Mouse (Mus musculus): ENCODE measurements around the gene Myh4.

Myh4 gene

DNA sequence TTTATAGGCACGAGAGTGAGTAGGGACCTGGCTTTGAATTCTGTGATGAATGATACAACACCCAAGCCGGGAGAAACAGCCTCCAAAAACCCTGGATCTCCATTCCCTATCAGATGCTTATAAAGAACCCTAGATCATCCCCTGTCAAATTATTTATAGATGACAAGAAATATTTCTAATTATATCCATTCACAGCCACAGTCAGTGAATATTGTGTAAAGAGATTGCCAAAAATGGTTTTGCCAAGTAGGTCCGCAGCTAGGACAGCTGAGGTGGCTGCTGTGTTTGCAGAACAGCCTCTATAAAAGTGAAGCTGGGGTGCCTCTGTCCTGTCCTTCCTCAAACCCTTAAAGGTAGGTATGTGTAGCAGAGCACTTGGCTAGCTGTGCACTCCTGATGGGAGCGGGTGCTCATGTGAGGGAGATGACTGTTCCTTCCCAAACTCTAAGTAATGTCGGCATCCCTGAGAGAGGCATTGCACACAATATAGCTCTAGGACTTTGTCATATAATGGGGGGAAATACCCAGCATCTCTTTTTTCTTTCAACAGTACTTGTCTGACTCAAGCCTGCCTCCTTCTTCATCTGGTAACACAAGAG lies at the start of gene Myh4:
Gene Myh4 (plus strand): TSS at position 549 of the 599 bp plus-strand sequence.
- DNase-seq (ENCODE audit: low spot score) = no peak

DNA sequence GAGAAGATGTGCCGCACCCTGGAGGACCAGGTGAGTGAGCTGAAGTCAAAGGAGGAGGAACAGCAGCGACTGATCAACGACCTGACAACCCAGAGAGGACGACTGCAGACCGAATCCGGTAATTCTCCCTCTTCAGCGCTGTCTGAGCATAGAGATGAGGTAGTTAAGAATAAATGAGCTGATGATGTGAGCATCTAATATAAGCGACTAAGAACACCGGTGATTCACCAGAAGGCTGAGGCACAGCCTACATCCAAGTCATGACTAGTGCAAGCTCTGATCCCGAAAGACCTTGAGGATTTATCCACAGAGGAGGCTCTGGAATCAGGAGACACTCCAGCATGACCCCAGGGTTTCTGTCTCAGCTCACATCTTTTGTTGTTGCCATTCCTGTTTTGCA lies 47.5 kb upstream of the Myh4 start:
- DNase-seq (ENCODE audit: low spot score) = no peak

DNA sequence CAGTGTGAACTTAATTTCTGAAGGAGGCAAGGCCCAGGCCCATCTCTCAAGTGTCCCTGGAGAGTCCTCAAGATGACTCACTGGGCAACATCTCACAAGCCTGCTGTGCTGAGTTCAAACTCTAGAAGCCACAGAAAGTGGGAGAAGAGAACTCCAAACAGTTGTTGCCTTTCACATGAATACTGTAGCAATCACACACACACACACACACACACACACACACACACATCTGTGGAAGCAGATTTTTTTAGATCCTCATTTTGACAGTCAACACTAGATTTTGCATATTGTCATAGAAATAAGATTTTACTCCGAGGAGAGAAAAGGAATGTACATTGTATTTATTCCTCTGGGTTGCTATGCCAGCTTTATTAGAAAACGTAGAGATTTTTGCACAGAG lies 47.0 kb upstream of the Myh4 start:
- DNase-seq (ENCODE audit: low spot score) = no peak

DNA sequence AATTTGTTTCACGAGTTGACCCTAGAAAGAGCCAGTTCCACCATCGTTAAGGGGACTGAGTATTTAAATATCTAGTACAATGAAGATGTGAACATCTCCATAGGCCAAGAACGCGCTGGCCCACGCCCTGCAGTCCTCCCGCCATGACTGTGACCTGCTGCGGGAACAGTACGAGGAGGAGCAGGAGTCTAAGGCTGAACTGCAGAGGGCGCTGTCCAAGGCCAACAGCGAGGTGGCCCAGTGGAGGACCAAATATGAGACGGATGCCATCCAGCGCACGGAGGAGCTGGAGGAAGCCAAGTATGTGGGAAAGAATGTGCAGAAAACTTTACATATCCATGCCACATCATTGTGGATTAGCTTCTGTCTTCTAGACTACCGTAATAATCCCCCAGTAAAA lies 46.3 kb upstream of the Myh4 start:
- no peak for DNase-seq (ENCODE audit: low spot score)

DNA sequence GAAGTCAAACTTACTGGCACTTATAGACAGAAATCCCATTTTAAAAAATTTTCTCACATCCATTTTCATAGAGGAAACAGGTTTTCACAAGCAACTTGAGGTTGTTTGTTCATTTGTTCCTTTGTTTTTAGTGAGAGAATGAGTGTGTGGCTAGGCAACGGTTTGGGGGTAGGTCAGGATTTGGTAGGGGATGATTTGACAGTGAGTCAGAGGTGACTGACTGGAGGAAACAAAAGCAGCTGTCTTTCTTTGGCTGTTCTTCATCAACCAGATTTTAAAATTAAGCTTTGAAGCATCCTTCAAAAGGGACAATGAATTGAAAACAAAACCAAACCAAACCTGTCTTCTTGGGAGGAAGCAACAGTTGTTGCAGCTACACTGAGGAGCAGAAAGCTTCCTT lies 38.5 kb upstream of the Myh4 start:
- no peak for DNase-seq (ENCODE audit: low spot score)

DNA sequence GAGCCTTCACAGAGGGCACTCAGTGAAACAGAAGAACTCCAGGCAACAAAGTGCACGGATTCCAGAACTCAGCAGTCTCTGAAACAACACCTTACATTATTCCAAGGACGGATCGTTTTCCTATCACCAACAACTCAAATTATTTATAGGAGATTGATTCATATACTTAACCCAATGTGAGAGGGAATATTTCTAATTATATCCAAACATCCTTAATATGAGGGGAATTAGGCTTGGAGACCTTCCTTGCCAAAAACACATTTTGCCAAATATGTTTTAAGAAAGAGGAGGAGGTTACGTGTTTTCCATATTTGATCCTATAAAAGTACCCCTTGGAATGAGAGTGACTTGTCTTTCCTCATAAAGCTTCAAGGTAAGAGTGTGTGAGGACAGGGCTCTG lies 38.1 kb upstream of the Myh4 start, which contains the start of gene Myh1:
Gene Myh1 (plus strand): TSS at position 301 of the 400 bp plus-strand sequence.
- DNase-seq (ENCODE audit: low spot score) = no peak

DNA sequence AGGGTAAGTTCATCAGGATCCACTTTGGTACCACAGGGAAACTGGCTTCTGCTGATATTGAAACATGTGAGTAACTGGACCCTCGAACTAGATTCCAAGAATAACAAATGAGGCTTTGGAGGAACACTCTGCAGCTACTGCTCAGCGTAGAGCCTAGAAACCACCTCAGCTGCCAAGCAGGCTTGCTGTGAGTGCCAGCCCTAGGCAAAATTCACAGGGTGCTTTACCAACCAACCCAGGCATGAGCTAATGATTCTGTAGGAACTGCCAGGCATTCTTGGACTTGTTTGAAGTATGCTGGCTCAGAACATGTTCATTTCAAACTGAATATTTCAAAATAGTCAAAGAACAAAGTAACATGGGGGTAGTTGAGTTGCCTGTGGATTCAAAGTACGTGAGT lies 33.1 kb upstream of the Myh4 start:
- no peak for DNase-seq (ENCODE audit: low spot score)

DNA sequence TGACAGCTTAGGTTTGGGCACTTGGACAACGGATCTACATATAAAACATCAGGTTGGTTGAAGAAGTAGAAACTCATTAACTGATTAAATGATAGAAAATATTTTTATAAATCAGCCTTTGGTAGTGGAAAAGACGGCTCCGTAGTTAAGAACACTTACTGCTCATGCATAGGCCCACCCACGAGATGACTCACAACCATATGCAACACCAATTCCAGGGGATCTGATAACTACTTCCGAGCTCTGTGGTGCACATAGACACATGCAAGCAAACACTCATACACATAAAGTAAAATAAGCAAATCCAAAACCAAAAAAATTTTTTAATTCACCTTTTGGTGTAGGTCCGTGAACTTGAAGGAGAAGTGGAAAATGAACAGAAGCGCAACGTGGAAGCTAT lies 16.0 kb upstream of the Myh4 start:
- no peak for DNase-seq (ENCODE audit: low spot score)

DNA sequence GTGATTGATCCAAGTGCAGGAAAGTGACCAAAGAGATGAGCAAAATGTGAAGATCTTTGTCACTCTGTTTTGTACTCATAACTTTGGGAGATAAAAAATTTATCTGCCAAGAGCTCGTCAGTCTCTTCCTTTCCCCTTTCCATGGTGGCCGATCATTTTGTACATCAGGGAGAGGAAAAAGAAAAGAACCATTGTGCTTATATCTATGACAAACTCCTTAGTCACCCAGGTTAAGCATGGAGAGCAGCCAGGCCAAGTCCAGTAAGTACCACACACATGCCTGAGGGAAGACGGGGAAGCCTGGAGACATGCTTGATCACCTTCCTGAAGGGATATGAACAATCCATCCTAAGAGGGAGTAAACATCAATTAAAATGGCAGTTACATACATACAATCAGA lies 13.4 kb upstream of the Myh4 start:
- no peak for DNase-seq (ENCODE audit: low spot score)

DNA sequence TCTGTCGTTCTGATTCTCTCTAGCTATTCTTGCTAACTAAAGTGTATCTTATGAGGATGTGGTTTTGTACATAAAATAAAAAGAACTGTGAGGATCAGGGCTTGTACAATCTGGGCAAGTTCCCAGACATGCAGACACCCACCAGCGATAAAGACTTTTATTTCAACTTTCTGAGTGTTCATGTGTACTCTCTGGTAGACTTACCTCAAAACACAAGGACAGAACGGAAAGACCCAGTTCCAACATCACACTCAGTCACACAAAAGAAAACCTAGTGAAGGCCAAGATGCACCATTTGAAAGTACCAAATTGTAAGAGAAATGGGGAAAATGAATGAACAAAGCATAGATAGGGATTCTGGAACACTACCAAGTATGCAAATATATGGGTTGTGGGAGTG lies 9.1 kb upstream of the Myh4 start:
- DNase-seq (ENCODE audit: low spot score) = no peak

DNA sequence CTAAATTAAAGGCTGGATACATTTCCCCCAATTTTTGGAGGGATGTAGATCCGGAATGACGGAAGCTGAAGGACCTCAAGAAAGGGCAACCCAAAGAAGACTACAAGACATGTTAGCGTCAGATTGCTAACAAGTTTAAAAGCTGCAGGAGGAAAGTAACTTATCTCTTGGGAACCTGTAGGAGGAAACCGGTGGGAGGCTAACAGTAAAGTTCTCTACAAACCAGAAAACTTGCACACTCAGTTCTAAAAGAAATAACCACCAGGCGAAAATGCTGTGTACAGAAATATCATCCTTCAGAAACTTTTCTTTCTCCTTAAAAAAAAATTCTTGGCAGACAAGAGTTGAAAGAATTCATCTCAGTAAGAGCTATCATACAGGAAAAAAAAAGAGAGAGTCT lies 8.7 kb upstream of the Myh4 start:
- no peak for DNase-seq (ENCODE audit: low spot score)

DNA sequence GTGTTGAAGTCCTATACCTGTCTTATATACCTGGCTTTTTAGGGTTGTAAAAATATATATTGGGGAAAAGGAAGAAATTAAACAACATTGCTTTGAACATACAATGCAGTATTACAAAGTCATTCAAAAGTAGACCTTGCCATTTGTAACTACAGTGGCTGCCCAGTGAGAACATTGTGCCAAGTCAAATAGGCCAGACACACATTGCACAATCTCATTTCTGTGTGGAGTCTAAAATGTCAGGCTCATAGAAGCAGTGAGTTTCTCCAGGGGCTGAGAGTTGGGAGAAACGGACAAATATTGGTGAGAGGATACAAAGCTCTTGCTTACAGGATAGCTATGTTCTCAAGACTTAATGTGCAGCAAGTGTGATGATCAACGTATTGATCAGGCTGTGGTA lies 7.9 kb upstream of the Myh4 start:
- DNase-seq (ENCODE audit: low spot score) = peak; percentile 81

DNA sequence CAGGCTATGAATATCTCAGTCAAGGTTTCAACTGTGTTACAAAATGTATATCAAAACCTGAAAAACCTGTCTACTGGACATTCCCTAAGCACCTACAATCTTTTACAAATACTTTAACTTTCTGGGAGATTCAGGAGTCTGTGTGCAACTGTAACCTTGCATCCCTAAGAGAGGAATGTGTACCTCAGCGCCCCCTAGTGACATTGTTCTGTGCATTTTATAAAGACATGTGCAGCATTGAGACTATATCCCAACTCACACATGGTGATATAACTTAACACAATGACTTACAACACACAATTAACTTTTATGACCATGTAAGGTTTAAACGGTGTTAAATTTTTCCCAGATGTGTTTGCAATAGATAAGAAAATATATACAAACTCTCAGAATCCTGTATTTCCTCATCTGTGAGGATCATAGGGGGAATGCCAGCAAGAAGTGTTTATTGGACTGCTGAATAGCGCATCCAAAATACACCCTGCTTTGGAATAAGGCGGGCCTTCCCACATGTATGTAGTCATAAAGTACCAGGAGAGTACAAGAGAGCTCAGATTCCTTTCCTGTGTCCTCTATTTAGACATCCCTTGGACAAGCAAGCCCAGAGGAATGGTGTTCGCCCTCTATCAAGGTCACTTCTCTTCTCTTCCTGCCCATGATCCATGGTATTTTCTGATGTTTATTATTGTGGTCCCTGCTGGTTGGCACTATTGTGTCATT lies 2.0 kb upstream of the Myh4 start:
- peak; percentile 30 for DNase-seq (ENCODE audit: low spot score)

DNA sequence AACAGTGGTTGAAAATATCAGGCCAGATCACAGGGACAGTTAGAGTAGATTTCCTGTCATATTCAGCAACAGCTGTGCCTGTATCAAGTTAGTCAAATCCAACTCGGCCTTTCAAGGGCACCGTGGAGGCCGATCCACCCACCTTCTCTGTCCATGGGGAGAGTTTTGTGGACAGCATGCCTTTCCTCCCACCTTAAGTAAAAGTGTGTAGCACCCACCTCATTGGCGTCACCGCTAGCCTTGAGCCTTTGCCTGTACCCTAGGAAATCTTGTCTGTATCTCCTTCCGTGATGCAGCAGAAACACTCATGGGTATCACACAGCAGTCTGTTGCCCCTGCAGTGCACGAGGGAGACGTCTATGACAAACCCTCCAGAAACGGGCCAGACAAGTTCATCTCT lies 1.0 kb upstream of the Myh4 start:
- DNase-seq (ENCODE audit: low spot score) = no peak

DNA sequence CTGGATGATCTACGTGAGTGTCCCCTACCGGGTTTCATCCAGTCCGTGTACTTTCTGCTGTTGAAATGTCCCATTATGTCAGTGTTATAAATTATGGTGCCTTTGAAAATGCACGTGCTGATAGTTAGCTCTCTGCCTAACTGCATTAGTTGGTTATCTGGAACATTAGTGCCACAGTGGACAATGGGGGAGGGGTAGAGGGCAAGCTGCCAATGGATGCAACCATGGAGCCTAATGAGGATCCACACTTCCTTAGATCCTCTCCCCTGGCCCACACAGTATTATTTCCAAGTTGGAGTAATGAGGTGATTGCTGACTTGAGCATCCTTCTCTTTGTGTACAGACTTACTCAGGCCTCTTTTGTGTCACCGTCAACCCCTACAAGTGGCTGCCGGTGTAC lies 3.2 kb downstream of the Myh4 start:
- DNase-seq (ENCODE audit: low spot score) = no peak

DNA sequence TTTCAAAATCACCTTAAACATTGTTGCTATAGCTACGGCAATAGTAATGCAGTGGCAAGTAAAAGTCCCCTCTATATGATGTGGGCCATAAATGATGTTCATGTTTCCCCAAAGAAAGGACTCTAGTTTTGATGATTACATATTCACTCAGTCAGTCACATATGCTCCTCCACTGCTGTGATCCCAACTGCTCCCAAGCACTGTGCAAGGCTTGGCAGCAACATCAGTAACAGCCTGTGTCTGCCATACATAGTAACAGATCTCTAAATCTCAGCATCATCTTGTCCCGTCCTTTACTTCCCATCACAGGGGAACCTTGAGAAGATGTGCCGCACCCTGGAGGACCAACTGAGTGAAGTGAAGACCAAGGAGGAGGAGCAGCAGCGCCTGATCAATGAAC lies 15.9 kb downstream of the Myh4 start:
- no peak for DNase-seq (ENCODE audit: low spot score)

DNA sequence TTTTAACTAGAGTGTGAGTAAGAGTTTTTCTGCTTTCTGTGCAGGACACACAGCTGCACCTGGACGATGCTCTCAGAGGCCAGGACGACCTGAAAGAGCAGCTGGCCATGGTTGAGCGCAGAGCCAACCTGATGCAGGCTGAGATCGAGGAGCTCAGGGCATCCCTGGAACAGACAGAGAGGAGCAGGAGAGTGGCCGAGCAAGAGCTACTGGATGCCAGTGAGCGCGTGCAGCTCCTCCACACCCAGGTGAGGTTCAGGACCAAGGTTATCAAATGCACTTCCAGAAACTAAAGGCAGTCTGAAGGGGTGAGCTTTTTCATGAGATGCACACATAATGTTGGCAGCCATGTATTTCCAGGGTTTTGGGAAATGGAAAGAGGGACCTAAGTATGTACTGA lies 19.2 kb downstream of the Myh4 start:
- DNase-seq (ENCODE audit: low spot score) = no peak

DNA sequence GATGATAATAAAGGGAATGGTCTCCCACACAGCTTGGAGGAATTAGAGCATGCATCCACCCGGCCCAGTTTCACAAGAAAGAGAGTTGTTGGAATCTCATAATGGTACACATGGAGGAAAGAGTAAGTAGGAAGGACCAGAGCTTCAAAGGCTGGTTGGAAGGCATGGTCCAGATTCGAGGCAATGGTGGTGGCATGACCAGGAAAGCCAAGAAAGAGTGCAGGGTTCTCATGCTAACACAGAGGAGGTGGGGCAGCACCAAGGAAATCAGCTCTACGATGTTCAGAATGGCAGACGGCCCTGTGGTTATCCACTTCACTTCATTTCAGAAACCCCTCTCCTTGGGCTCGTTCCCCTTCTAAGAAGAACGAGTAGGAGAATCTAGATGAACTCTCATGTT lies 23.1 kb downstream of the Myh4 start:
- no peak for DNase-seq (ENCODE audit: low spot score)

DNA sequence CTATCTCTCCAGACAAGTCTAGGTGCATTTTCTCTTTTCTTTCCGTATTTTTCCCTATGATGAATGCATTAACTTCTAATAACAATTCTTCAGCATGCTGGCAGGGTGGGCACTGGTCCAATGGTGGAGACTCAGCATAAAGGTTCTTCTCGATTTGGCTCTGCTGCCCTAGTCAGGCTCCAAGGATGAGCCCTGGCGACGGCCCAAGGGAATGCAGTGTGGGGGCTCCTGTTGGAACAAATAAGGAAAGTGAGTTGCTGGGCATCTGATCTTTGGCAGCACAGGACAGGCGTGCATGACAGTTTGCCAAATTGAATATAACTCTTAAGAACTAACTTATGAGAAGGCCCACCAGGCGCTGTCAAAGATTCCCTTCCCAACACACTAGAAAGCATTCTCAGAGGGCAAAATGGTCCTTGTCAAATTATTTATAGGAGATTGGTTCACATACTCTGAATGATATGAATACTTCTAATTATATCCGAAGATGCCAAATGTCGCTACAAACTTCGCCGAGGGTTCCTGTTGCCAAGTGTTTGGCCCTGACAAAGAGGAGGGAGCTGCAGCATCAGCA lies 38.9 kb downstream of the Myh4 start, which contains the start of gene Myh8:
Gene Myh8 (plus strand): TSS at position 524 of the 574 bp plus-strand sequence.
- no peak for DNase-seq (ENCODE audit: low spot score)

DNA sequence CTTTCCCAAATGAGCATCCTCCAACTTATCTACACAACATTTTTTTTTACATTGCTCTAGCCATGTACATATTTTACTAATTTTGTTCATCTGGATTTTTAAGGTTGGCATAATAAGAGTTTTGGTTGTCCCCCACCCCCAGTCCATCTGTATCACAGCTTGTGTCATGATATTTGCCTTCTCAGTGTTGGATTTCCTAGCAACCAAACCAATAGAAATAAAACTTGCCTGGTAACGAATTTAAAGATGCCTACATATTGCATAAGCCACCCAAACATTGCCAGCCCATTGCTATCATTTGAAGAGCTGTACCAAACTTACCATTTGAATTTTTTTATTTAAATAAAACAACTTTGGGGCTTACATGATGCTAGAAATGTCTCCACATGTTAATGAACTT lies 55.6 kb downstream of the Myh4 start:
- DNase-seq (ENCODE audit: low spot score) = no peak

Measured in adipocyte (in vitro differentiated cells).